Mouse (Mus musculus) lung, embryonic 16.5 days (tissue): Measurements from ENCODE around the gene Tmem163. TPM values are rescaled to one million over a fixed set of nuclear protein-coding genes. Genes with fewer than 3 reads are reported as not detected.

Experiments used
- ATAC-seq: fragments of 200-750 bp; cut with Nextera tagmentation; 2 replicates; pipeline ENCODE4 v1.8.0; 2017; ENCODE audit warnings: low read depth, mild to moderate bottlenecking, moderate library complexity
- H3K27ac ChIP-seq: fragments of 300-500 bp; sonication (generic); 2 replicates; pipeline ENCODE4 v1.5.1; 2014; ENCODE audit warnings: mild to moderate bottlenecking, control low read depth, low read length
- H3K27me3 ChIP-seq: fragments of 300-500 bp; sonication (generic); 2 replicates; pipeline ENCODE4 v1.6.1; 2014; ENCODE audit warnings: low read depth, low read length, mixed read lengths; ENCODE audit not compliant: control insufficient read depth, insufficient read depth
- H3K36me3 ChIP-seq: fragments of 300-500 bp; sonication (generic); 2 replicates; pipeline ENCODE4 v1.6.1; 2014; ENCODE audit warnings: low read length; ENCODE audit not compliant: control insufficient read depth, insufficient read depth
- H3K4me1 ChIP-seq: fragments of 300-500 bp; sonication (generic); replicated peaks from 2 replicates; pipeline ENCODE4 v1.6.1; 2014; ENCODE audit warnings: low read length, mixed read lengths; ENCODE audit not compliant: control insufficient read depth, insufficient read depth
- H3K4me2 ChIP-seq: fragments of 300-500 bp; sonication (generic); 2 replicates; pipeline ENCODE4 v1.6.1; 2014; ENCODE audit warnings: low read depth, low read length, control low read depth
- H3K4me3 ChIP-seq: fragments of 300-500 bp; sonication (generic); 2 replicates; pipeline ENCODE4 v1.5.1; 2014; ENCODE audit warnings: mild to moderate bottlenecking, low read length, control low read depth
- H3K9ac ChIP-seq: fragments of 300-500 bp; sonication (generic); 2 replicates; pipeline ENCODE4 v1.6.1; 2014; ENCODE audit warnings: low read length, control low read depth
- H3K9me3 ChIP-seq: fragments of 300-500 bp; sonication (generic); 2 replicates; pipeline ENCODE4 v1.6.1; 2016; ENCODE audit warnings: low read length; ENCODE audit not compliant: control insufficient read depth
- WGBS: fragments of 180-500 bp; shearing (Covaris S2); extraction: QIAGEN DNeasy Blood & Tissue Kit; methylation state at CpG from one replicate; pipeline ENCODE4 v1.1.7; 2014; 5-methylcytosine and 5-hydroxymethylcytosine counted together
- polyA plus RNA-seq: library from polyadenylated mRNA; unstranded; fragments of >200 nt; fragmentation: Nextera tagmentation; extraction: Ambion mirVana; gene quantifications from 2 replicates; pipeline ENCODE4 v1.2.1, GENCODE M21; 2015

The Tmem163 gene
- polyA plus RNA-seq, 1 experiment from 2014 or later, result 3.3 TPM

- 70% methylated on average over 4 of the region's 4 CpGs for WGBS
- H3K36me3 ChIP-seq, result no peaks in the 10 kb centered on the region
- ATAC-seq, result no peak
- H3K27ac ChIP-seq, result no peak overlapping the region
- H3K9ac ChIP-seq, result no peak overlapping the region
- H3K4me2 ChIP-seq, result no peak overlapping the region
- H3K4me3 ChIP-seq, result no peak overlapping the region
- no peaks in the 10 kb centered on the region for H3K9me3 ChIP-seq
- H3K27me3 ChIP-seq, result no peaks in the 10 kb centered on the region
- no peaks in the 10 kb centered on the region for H3K4me1 ChIP-seq
Measured at GRCm38 (mm10) chr1:127548078-127548477, 131.3 kb downstream of the Tmem163 start.

GRCm38 (mm10) chr1:127542756-127543155, 136.6 kb downstream of the Tmem163 start:
- H3K36me3 ChIP-seq, result no peaks in the 10 kb centered on the region
- no peaks in the 10 kb centered on the region for H3K27me3 ChIP-seq
- no peaks in the 10 kb centered on the region for H3K4me1 ChIP-seq
- no peak overlapping the region for H3K9ac ChIP-seq
- 18% methylated on average over 1 of the region's 1 CpGs for WGBS
- no peak overlapping the region for H3K4me2 ChIP-seq
- ATAC-seq, result no peak
- H3K4me3 ChIP-seq, result no peak overlapping the region
- no peaks in the 10 kb centered on the region for H3K9me3 ChIP-seq
- no peak overlapping the region for H3K27ac ChIP-seq

- 90% methylated on average over 7 of the region's 7 CpGs for WGBS
- H3K9ac ChIP-seq, result no peak overlapping the region
- no peaks in the 10 kb centered on the region for H3K4me1 ChIP-seq
- H3K36me3 ChIP-seq, result no peaks in the 10 kb centered on the region
- H3K27me3 ChIP-seq, result no peaks in the 10 kb centered on the region
- no peak overlapping the region for H3K4me2 ChIP-seq
- ATAC-seq, result no peak
- H3K4me3 ChIP-seq, result no peak overlapping the region
- no peak overlapping the region for H3K27ac ChIP-seq
- H3K9me3 ChIP-seq, result no peaks in the 10 kb centered on the region
Measured at GRCm38 (mm10) chr1:127541931-127542330, 137.4 kb downstream of the Tmem163 start.

- Histone ChIP-seq H3K4me3 (no peak overlapping the region), H3K4me1 (no peaks in the 10 kb centered on the region)
Measured at GRCm38 (mm10) chr1:127541522-127541921, 137.8 kb downstream of the Tmem163 start.

GRCm38 (mm10) chr1:127537204-127538038, 141.9 kb downstream of the Tmem163 start:
- ATAC-seq, result no peak
- 32% methylated on average over 17 of the region's 17 CpGs for WGBS
- Histone ChIP-seq H3K4me2 (no peak overlapping the region), H3K36me3 (no peaks in the 10 kb centered on the region), H3K27me3 (no peaks in the 10 kb centered on the region), H3K27ac (no peak overlapping the region), H3K9ac (no peak overlapping the region), H3K4me3 (no peak overlapping the region), H3K9me3 (no peaks in the 10 kb centered on the region), H3K4me1 (no peaks in the 10 kb centered on the region)

More at GRCm38 (mm10) chr1:127541522-127541921, 137.8 kb downstream of the Tmem163 start:
- H3K27me3 ChIP-seq, result no peaks in the 10 kb centered on the region
- no peaks in the 10 kb centered on the region for H3K9me3 ChIP-seq
- ATAC-seq, result no peak
- H3K27ac ChIP-seq, result no peak overlapping the region
- no peaks in the 10 kb centered on the region for H3K36me3 ChIP-seq
- no peak overlapping the region for H3K9ac ChIP-seq
- 79% methylated on average over 4 of the region's 4 CpGs for WGBS
- no peak overlapping the region for H3K4me2 ChIP-seq

- H3K27me3 ChIP-seq, result no peaks in the 10 kb centered on the region
- no peak overlapping the region for H3K27ac ChIP-seq
- no peak overlapping the region for H3K9ac ChIP-seq
- no peak overlapping the region for H3K4me3 ChIP-seq
- no peaks in the 10 kb centered on the region for H3K9me3 ChIP-seq
- H3K36me3 ChIP-seq, result no peaks in the 10 kb centered on the region
- 38% methylated on average over 5 of the region's 5 CpGs for WGBS
- no peak overlapping the region for H3K4me2 ChIP-seq
- no peaks in the 10 kb centered on the region; the same call in 1 of the 2 replicates for H3K4me1 ChIP-seq
- ATAC-seq, result no peak
Measured at GRCm38 (mm10) chr1:127536448-127536847, 142.9 kb downstream of the Tmem163 start.

GRCm38 (mm10) chr1:127531723-127532122, 147.6 kb downstream of the Tmem163 start:
- no peaks in the 10 kb centered on the region; the same call in 1 of the 2 replicates for H3K4me1 ChIP-seq
- no peak overlapping the region for H3K27ac ChIP-seq
- no peak overlapping the region for H3K9ac ChIP-seq
- ATAC-seq, result no peak
- H3K4me2 ChIP-seq, result no peak overlapping the region
- no peaks in the 10 kb centered on the region for H3K36me3 ChIP-seq
- H3K9me3 ChIP-seq, result no peaks in the 10 kb centered on the region
- 67% methylated on average over 5 of the region's 5 CpGs for WGBS
- no peaks in the 10 kb centered on the region for H3K27me3 ChIP-seq
- H3K4me3 ChIP-seq, result no peak overlapping the region

GRCm38 (mm10) chr1:127530849-127531580, 148.3 kb downstream of the Tmem163 start:
- H3K27me3 ChIP-seq, result no peaks in the 10 kb centered on the region
- no peaks in the 10 kb centered on the region for H3K36me3 ChIP-seq
- WGBS, result 33% methylated on average over 14 of the region's 14 CpGs
- no peak overlapping the region for H3K9ac ChIP-seq
- H3K4me2 ChIP-seq, result no peak overlapping the region
- no peak overlapping the region for H3K4me3 ChIP-seq
- no peak overlapping the region for H3K27ac ChIP-seq
- no peaks in the 10 kb centered on the region for H3K9me3 ChIP-seq
- no peaks in the 10 kb centered on the region; the same call in 1 of the 2 replicates for H3K4me1 ChIP-seq
- ATAC-seq, result no peak

GRCm38 (mm10) chr1:127523364-127523763, 156.0 kb downstream of the Tmem163 start:
- 62% methylated on average over 8 of the region's 8 CpGs for WGBS
- H3K9ac ChIP-seq, result no peak overlapping the region
- no peak for ATAC-seq
- no peaks in the 10 kb centered on the region for H3K9me3 ChIP-seq
- no peaks in the 10 kb centered on the region for H3K4me1 ChIP-seq
- H3K4me3 ChIP-seq, result no peak overlapping the region
- H3K4me2 ChIP-seq, result no peak overlapping the region
- H3K27me3 ChIP-seq, result no peaks in the 10 kb centered on the region
- no peaks in the 10 kb centered on the region for H3K36me3 ChIP-seq
- no peak overlapping the region for H3K27ac ChIP-seq
